Mouse (Mus musculus): ENCODE results near the gene Gars. TPM values are rescaled to one million over a fixed set of nuclear protein-coding genes. Genes with fewer than 3 reads are reported as not detected.

Gars gene
- total and polyA plus RNA-seq, 3 experiments = 171 to 325 (median 225) TPM

DNA sequence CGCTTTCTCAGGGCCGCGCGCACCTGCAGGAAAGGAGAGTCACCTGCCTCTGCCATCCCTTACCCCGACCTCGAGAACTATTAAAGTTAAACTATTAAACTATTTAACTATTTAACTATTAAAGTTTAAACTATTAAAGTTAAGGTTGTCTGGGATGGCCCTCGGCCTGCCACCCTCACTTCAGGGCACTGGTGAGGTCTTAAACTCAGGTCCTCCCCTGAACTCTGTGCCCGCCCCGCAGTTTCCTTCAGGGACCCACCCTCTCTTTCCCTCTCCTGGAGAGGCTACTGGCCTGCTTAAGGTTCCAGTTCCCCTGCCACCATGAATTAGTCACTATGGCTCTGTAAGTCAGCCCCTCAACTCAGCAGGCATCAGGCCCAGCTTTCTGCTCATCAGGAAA is 53.6 kb downstream of the Gars start:
- Histone ChIP-seq H3K79me2 (ENCODE audit: control insufficient read depth, insufficient read depth, low read length, poor library complexity) (no peaks in the 10 kb centered on the region), H3K4me1 (ENCODE audit: control insufficient read depth in 1 of 2, insufficient read depth in 2 of 2, low read length in 2 of 2) (no peaks in the 10 kb centered on the region), H3K4me3 (ENCODE audit: control insufficient read depth in 1 of 2, insufficient read depth in 1 of 2, low read depth in 2 of 2, low read length in 2 of 2) (no peak overlapping the region), H3K27me3 (ENCODE audit: control insufficient read depth in 1 of 2, insufficient read depth in 2 of 2, low read length in 2 of 2) (no peaks in the 10 kb centered on the region), H3K36me3 (ENCODE audit: control insufficient read depth in 1 of 2, insufficient read depth in 2 of 2, low read length in 2 of 2) (no peaks in the 10 kb centered on the region), H3K27ac (ENCODE audit: control insufficient read depth, low read depth, low read length) (no peak overlapping the region), H3K9ac (ENCODE audit: control insufficient read depth, low read depth, low read length, poor library complexity, severe bottlenecking) (no peak overlapping the region), H3K9me3 (replicated peaks; ENCODE audit: insufficient read depth, low read length) (no peaks in the 10 kb centered on the region)
- DNase-seq (ENCODE audit: low read depth, low spot score) = no peak
- TF ChIP-seq ETS1 (IDR thresholded peaks at IDR 0.05; ENCODE audit: low read depth, low read length) (no peak), ZC3H11A (IDR thresholded peaks at IDR 0.05; ENCODE audit: low read depth, low read length) (no peak), ZMIZ1 (IDR thresholded peaks at IDR 0.05; ENCODE audit: low read depth, low read length) (no peak), USF1 (IDR thresholded peaks at IDR 0.05; ENCODE audit: low read depth, low read length) (no peak)

DNA sequence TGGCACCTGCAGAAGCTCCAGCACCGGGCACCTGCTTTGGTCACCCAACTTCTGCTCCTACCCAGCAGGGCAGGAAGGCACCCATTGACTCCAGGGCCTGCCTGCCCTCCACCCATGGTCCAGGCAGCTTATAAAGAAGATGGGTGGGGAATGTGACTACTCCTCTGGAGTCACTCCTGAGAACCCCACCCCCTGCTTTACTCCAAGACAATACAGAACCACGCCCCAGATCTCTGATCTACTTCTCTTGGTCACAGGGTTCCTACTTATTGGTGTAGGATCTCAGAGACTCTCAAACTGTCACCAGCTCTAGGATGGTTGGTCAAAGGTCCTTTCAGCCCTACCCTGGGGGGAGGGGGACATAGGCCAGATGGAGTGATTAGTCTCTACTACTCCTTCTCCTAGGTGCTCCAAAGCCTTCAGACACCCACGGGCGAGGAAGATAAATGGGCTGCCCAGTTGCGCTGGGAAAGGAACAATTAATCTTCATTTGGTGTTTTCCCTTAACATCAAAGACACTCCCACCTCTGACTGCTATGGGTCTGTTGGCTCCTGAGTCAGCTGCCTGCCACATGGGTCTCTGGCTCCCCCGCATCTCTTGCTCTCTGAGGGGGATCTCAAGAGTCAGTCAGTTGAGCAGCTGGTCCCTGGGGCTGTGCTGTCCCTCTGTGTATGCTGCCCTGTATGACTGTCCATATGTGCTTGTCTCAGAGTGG is 55.8 kb downstream of the Gars start:
- no peak overlapping the region for H3K4me3 ChIP-seq (ENCODE audit: control insufficient read depth in 1 of 2, insufficient read depth in 1 of 2, low read depth in 2 of 2, low read length in 2 of 2)
- no peaks in the 10 kb centered on the region for H3K79me2 ChIP-seq (ENCODE audit: control insufficient read depth, insufficient read depth, low read length, poor library complexity)
- H3K9ac ChIP-seq (ENCODE audit: control insufficient read depth, low read depth, low read length, poor library complexity, severe bottlenecking) = no peak overlapping the region
- no peaks in the 10 kb centered on the region for H3K4me1 ChIP-seq (ENCODE audit: control insufficient read depth in 1 of 2, insufficient read depth in 2 of 2, low read length in 2 of 2)
- H3K27me3 ChIP-seq (ENCODE audit: control insufficient read depth in 1 of 2, insufficient read depth in 2 of 2, low read length in 2 of 2) = no peaks in the 10 kb centered on the region
- TF ChIP-seq USF2 (IDR thresholded peaks at IDR 0.05; ENCODE audit: borderline replicate concordance in 1 of 2, insufficient read depth in 1 of 2, low read depth in 1 of 2, low read length in 2 of 2) = no peak
- TF ChIP-seq SMC3 (IDR thresholded peaks at IDR 0.05; ENCODE audit: low read depth, low read length) = no peak
- TF ChIP-seq CHD2 (IDR thresholded peaks at IDR 0.05; ENCODE audit: low read length) = no peak
- TF ChIP-seq GATA1 (IDR thresholded peaks at IDR 0.05; ENCODE audit: low read depth, low read length) = no peak
- no peak for TF ChIP-seq KAT2A (conservative IDR thresholded peaks at IDR 0.05; ENCODE audit: low read depth, low read length)
- no peak for TF ChIP-seq CHD1 (IDR thresholded peaks at IDR 0.05; ENCODE audit: low read depth, low read length)
- no peak for TF ChIP-seq MYB (IDR thresholded peaks at IDR 0.05; ENCODE audit: low read depth, low read length)
- no peak for TF ChIP-seq POLR2AphosphoS5 (IDR thresholded peaks at IDR 0.05; ENCODE audit: borderline replicate concordance, low read depth, low read length)
- TF ChIP-seq ZMIZ1 (IDR thresholded peaks at IDR 0.05; ENCODE audit: low read depth, low read length) = no peak
- no peak for TF ChIP-seq NRF1 (IDR thresholded peaks at IDR 0.05; ENCODE audit: insufficient read depth, low read depth, low read length, poor library complexity, severe bottlenecking)
- TF ChIP-seq CTCF (IDR thresholded peaks at IDR 0.05 in 2 of 3, conservative IDR thresholded peaks at IDR 0.05 in 1 of 3; ENCODE audit: control insufficient read depth in 1 of 3, insufficient read depth in 1 of 3, low read depth in 2 of 3, low read length in 3 of 3, poor library complexity in 1 of 3, severe bottlenecking in 1 of 3) = no peak
- no peak for TF ChIP-seq MAX (IDR thresholded peaks at IDR 0.05; ENCODE audit: low read length)
- TF ChIP-seq UBTF (IDR thresholded peaks at IDR 0.05; ENCODE audit: borderline replicate concordance, insufficient read depth, low read depth, low read length) = no peak
- no peak for TF ChIP-seq RAD21 (IDR thresholded peaks at IDR 0.05; ENCODE audit: low read depth, low read length)
- TF ChIP-seq GABPA (IDR thresholded peaks at IDR 0.05; ENCODE audit: low read depth, low read length) = no peak
- TF ChIP-seq TBP (IDR thresholded peaks at IDR 0.05; ENCODE audit: low read depth, low read length) = no peak
- TF ChIP-seq ZKSCAN1 (IDR thresholded peaks at IDR 0.05; ENCODE audit: low read depth, low read length) = no peak
- TF ChIP-seq MEF2A (IDR thresholded peaks at IDR 0.05; ENCODE audit: extremely low read depth, insufficient replicate concordance, low read depth, low read length, poor library complexity, severe bottlenecking) = no peak
- TF ChIP-seq TCF12 (IDR thresholded peaks at IDR 0.05; ENCODE audit: low read depth, low read length) = no peak
- no peaks in the 10 kb centered on the region for H3K36me3 ChIP-seq (ENCODE audit: control insufficient read depth in 1 of 2, insufficient read depth in 2 of 2, low read length in 2 of 2)
- no peak for DNase-seq (ENCODE audit: low read depth, low spot score)
- H3K9me3 ChIP-seq (replicated peaks; ENCODE audit: insufficient read depth, low read length) = no peaks in the 10 kb centered on the region
- H3K27ac ChIP-seq (ENCODE audit: control insufficient read depth, low read depth, low read length) = no peak overlapping the region

All from MEL (cell line).